Mouse (Mus musculus) embryonic facial prominence, embryonic 13.5 days (tissue): ENCODE measurements at regions not wholly inside any gene's neighbourhood (a gene's known extent, or its start where the extent isn't known, plus 50 kb on each side); places are given as distances from the start of the nearest gene placed in this dataset.

Experiments
- ATAC-seq: fragments of 200-750 bp; cut with Nextera tagmentation; 2 replicates; pipeline ENCODE4 v1.8.0; 2017; ENCODE audit warnings: low read depth; ENCODE audit not compliant: insufficient number of reproducible peaks, insufficient read depth, low FRiP score, low TSS enrichment
- H3K27ac ChIP-seq: fragments of 300-500 bp; sonication (generic); 2 replicates; pipeline ENCODE4 v1.5.1; 2015; ENCODE audit warnings: moderate library complexity, mild to moderate bottlenecking, inconsistent platforms
- H3K27me3 ChIP-seq: fragments of 300-500 bp; sonication (generic); 2 replicates; pipeline ENCODE4 v1.6.1; 2015; ENCODE audit warnings: mild to moderate bottlenecking, inconsistent platforms
- H3K36me3 ChIP-seq: fragments of 300-500 bp; sonication (generic); 2 replicates; pipeline ENCODE4 v1.6.1; 2015; ENCODE audit warnings: mild to moderate bottlenecking, inconsistent platforms
- H3K4me1 ChIP-seq: fragments of 300-500 bp; sonication (generic); 2 replicates; pipeline ENCODE4 v1.6.1; 2015; ENCODE audit warnings: inconsistent platforms
- H3K4me2 ChIP-seq: fragments of 300-500 bp; sonication (generic); 2 replicates; pipeline ENCODE4 v1.6.1; 2015; ENCODE audit warnings: moderate library complexity, mild to moderate bottlenecking, inconsistent platforms
- H3K4me3 ChIP-seq: fragments of 300-500 bp; sonication (generic); 2 replicates; pipeline ENCODE4 v1.5.1; 2015; ENCODE audit warnings: mild to moderate bottlenecking, inconsistent platforms
- H3K9ac ChIP-seq: fragments of 300-500 bp; sonication (generic); 2 replicates; pipeline ENCODE4 v1.6.1; 2015; ENCODE audit warnings: mild to moderate bottlenecking, inconsistent platforms
- H3K9me3 ChIP-seq: fragments of 300-500 bp; sonication (generic); 2 replicates; pipeline ENCODE4 v1.6.1; 2016; ENCODE audit warnings: inconsistent platforms
- WGBS: fragments of 180-500 bp; shearing (Covaris S2); methylation state at CpG from one replicate; pipeline ENCODE4 v1.1.7; 2015; ENCODE audit warnings: mixed read lengths; 5-methylcytosine and 5-hydroxymethylcytosine counted together

GRCm38 (mm10) chr4:53962458-53962857 lies 136.6 kb downstream of the Tmem38b start:
- no peak overlapping the region for H3K4me3 ChIP-seq
- 0 out of 2 replicates have a peak, but pooled peaks cover 3% of the 10 kb centered on the region for H3K9me3 ChIP-seq
- no peaks in the 10 kb centered on the region for H3K36me3 ChIP-seq
- 66% methylated on average over 3 of the region's 3 CpGs for whole genome bisulfite sequencing
- no peak overlapping the region for H3K27ac ChIP-seq
- no peak for ATAC-seq
- no peak overlapping the region for H3K4me2 ChIP-seq
- H3K4me1 ChIP-seq: peaks cover 12% of the 10 kb centered on the region; the same call in 1 of the 2 replicates
- no peaks in the 10 kb centered on the region for H3K27me3 ChIP-seq
- no peak overlapping the region for H3K9ac ChIP-seq

- Histone ChIP-seq H3K9ac (no peak overlapping the region), H3K36me3 (no peaks in the 10 kb centered on the region), H3K27me3 (no peaks in the 10 kb centered on the region), H3K4me2 (no peak overlapping the region), H3K4me1 (no peaks in the 10 kb centered on the region), H3K9me3 (0 out of 2 replicates have a peak, but pooled peaks cover 3% of the 10 kb centered on the region), H3K27ac (no peak overlapping the region), H3K4me3 (no peak overlapping the region)
- ATAC-seq: no peak
These were observed 144.6 kb downstream of the Tmem38b start for GRCm38 (mm10) chr4:53970461-53970860.

GRCm38 (mm10) chr4:53970960-53971359 lies 145.1 kb downstream of the Tmem38b start:
- H3K4me3 ChIP-seq: no peak overlapping the region
- no peak overlapping the region for H3K27ac ChIP-seq
- no peaks in the 10 kb centered on the region for H3K4me1 ChIP-seq
- H3K9me3 ChIP-seq: 0 out of 2 replicates have a peak, but pooled peaks cover 3% of the 10 kb centered on the region
- H3K4me2 ChIP-seq: no peak overlapping the region
- 94% methylated on average over 2 of the region's 2 CpGs for WGBS
- no peaks in the 10 kb centered on the region for H3K27me3 ChIP-seq
- no peaks in the 10 kb centered on the region for H3K36me3 ChIP-seq
- ATAC-seq: no peak
- no peak overlapping the region for H3K9ac ChIP-seq

GRCm38 (mm10) chr4:53976036-53976638 lies 150.3 kb downstream of the Tmem38b start:
- Histone ChIP-seq H3K36me3 (no peaks in the 10 kb centered on the region), H3K4me2 (no peak overlapping the region), H3K4me3 (no peak overlapping the region), H3K27me3 (no peaks in the 10 kb centered on the region), H3K9me3 (no peaks in the 10 kb centered on the region), H3K4me1 (0 out of 2 replicates have a peak, but pooled peaks cover 3% of the 10 kb centered on the region), H3K27ac (no peak overlapping the region), H3K9ac (no peak overlapping the region)
- ATAC-seq: no peak
- WGBS: 61% methylated on average over 12 of the region's 12 CpGs

- no peak overlapping the region for H3K9ac ChIP-seq
These were observed 160.9 kb downstream of the Tmem38b start for GRCm38 (mm10) chr4:53986519-53987301.

GRCm38 (mm10) chr4:53987536-53987935 lies 161.7 kb downstream of the Tmem38b start:
- Histone ChIP-seq H3K9me3 (no peaks in the 10 kb centered on the region), H3K27me3 (no peaks in the 10 kb centered on the region), H3K4me1 (0 out of 2 replicates have a peak, but pooled peaks cover 3% of the 10 kb centered on the region), H3K4me2 (no peak overlapping the region), H3K27ac (no peak overlapping the region), H3K36me3 (no peaks in the 10 kb centered on the region), H3K4me3 (no peak overlapping the region), H3K9ac (no peak overlapping the region)
- ATAC-seq: no peak
- WGBS: 78% methylated on average over 11 of the region's 11 CpGs

More at GRCm38 (mm10) chr4:53986519-53987301, 160.9 kb downstream of the Tmem38b start:
- Histone ChIP-seq H3K4me1 (0 out of 2 replicates have a peak, but pooled peaks cover 3% of the 10 kb centered on the region), H3K27me3 (no peaks in the 10 kb centered on the region), H3K36me3 (no peaks in the 10 kb centered on the region), H3K4me2 (no peak overlapping the region), H3K4me3 (no peak overlapping the region), H3K9me3 (no peaks in the 10 kb centered on the region), H3K27ac (no peak overlapping the region)
- ATAC-seq: no peak
- 80% methylated on average over 8 of the region's 8 CpGs for WGBS

- WGBS: 12% methylated on average over 12 of the region's 12 CpGs
- H3K9ac ChIP-seq: no peak overlapping the region
- H3K4me2 ChIP-seq: peak overlapping the region; percentile 24
- no peak for ATAC-seq
- no peak overlapping the region for H3K4me3 ChIP-seq
- peak overlapping the region; percentile 44; the same call in 1 of the 2 replicates for H3K27ac ChIP-seq
- no peaks in the 10 kb centered on the region for H3K36me3 ChIP-seq
- H3K9me3 ChIP-seq: no peaks in the 10 kb centered on the region
- H3K27me3 ChIP-seq: no peaks in the 10 kb centered on the region
- peaks cover 10% of the 10 kb centered on the region for H3K4me1 ChIP-seq
These were observed 195.4 kb downstream of the Tmem38b start for GRCm38 (mm10) chr4:54021069-54021829.

- H3K27ac ChIP-seq: peak overlapping the region; percentile 44; the same call in 1 of the 2 replicates
- H3K27me3 ChIP-seq: no peaks in the 10 kb centered on the region
These were observed 196.1 kb downstream of the Tmem38b start for GRCm38 (mm10) chr4:54021861-54022385.

GRCm38 (mm10) chr4:54026919-54027318 lies 201.1 kb downstream of the Tmem38b start:
- ATAC-seq: no peak
- Histone ChIP-seq H3K9ac (no peak overlapping the region), H3K27ac (no peak overlapping the region), H3K4me3 (no peak overlapping the region), H3K4me2 (no peak overlapping the region), H3K4me1 (peaks cover 30% of the 10 kb centered on the region), H3K27me3 (no peaks in the 10 kb centered on the region), H3K9me3 (no peaks in the 10 kb centered on the region), H3K36me3 (no peaks in the 10 kb centered on the region)
- WGBS: 84% methylated on average over 3 of the region's 3 CpGs

More at GRCm38 (mm10) chr4:54021861-54022385, 196.1 kb downstream of the Tmem38b start:
- no peak for ATAC-seq
- no peak overlapping the region for H3K9ac ChIP-seq
- peaks cover 10% of the 10 kb centered on the region for H3K4me1 ChIP-seq
- H3K4me2 ChIP-seq: peak overlapping the region; percentile 24
- no peak overlapping the region for H3K4me3 ChIP-seq
- H3K36me3 ChIP-seq: no peaks in the 10 kb centered on the region
- H3K9me3 ChIP-seq: no peaks in the 10 kb centered on the region
- 45% methylated on average over 6 of the region's 6 CpGs for WGBS

- Histone ChIP-seq H3K4me3 (no peak overlapping the region), H3K9ac (no peak overlapping the region), H3K27me3 (no peaks in the 10 kb centered on the region), H3K27ac (no peak overlapping the region), H3K4me2 (no peak overlapping the region), H3K9me3 (no peaks in the 10 kb centered on the region), H3K36me3 (no peaks in the 10 kb centered on the region), H3K4me1 (peaks cover 34% of the 10 kb centered on the region)
- no peak for ATAC-seq
- WGBS: 21% methylated on average over 5 of the region's 5 CpGs
These were observed 201.9 kb downstream of the Tmem38b start for GRCm38 (mm10) chr4:54027565-54028237.
